Mouse (Mus musculus) CH12.LX (cell line): Measurements from ENCODE around the gene Zfp609. TPM values are rescaled to one million over a fixed set of nuclear protein-coding genes. Genes with fewer than 3 reads are reported as not detected.

Source experiments
- DNase-seq: peaks from one replicate; pipeline ENCODE4 v3.0.0-alpha.2; 2013; ENCODE audit errors: extremely low read depth
- H3K27ac ChIP-seq: 2 replicates; pipeline ENCODE4 v1.5.1; 2012; ENCODE audit warnings: low read depth, mild to moderate bottlenecking, control low read depth, moderate library complexity; ENCODE audit not compliant: insufficient read depth
- H3K27me3 ChIP-seq: replicated peaks from 2 replicates; pipeline ENCODE3; 2012; ENCODE audit warnings: inconsistent platforms
- H3K36me3 ChIP-seq, 2 experiments: replicated peaks in 1 of 2; 2 replicates each; pipeline versions ENCODE3 to v1.6.1; 2012; ENCODE audit warnings: inconsistent platforms in 1 of 2, low read length in 1 of 2, mild to moderate bottlenecking in 1 of 2, mixed read lengths in 1 of 2, moderate library complexity in 1 of 2; ENCODE audit not compliant: control insufficient read depth in 1 of 2, insufficient read depth in 1 of 2
- H3K4me1 ChIP-seq, 2 experiments: 2 replicates each; pipeline ENCODE4 v1.6.1; 2012; ENCODE audit warnings: inconsistent platforms in 1 of 2, moderate library complexity in 1 of 2; ENCODE audit not compliant: insufficient read depth in 2 of 2, control insufficient read depth in 1 of 2
- H3K4me2 ChIP-seq: 2 replicates; pipeline ENCODE4 v1.6.1; 2012; ENCODE audit warnings: low read depth, mild to moderate bottlenecking, control low read depth; ENCODE audit not compliant: poor library complexity, insufficient read depth, severe bottlenecking
- H3K4me3 ChIP-seq, 3 experiments: fragments of 150-350 bp in 1 of 3; sonication (generic) in 1 of 3; replicated peaks in 1 of 3; 2 replicates each; pipeline versions ENCODE3 to v1.5.1; 2011 to 2012; ENCODE audit warnings: low read depth in 2 of 3, low read length in 2 of 3, mild to moderate bottlenecking in 2 of 3, moderate library complexity in 2 of 3, control low read depth in 1 of 3, improper control_type of control experiment in 1 of 3, inconsistent platforms in 1 of 3, mixed read lengths in 1 of 3; ENCODE audit not compliant: poor library complexity in 1 of 3
- H3K79me2 ChIP-seq: replicated peaks from 2 replicates; pipeline ENCODE4 v1.6.1; 2012; ENCODE audit warnings: mild to moderate bottlenecking, moderate library complexity; ENCODE audit not compliant: control insufficient read depth, poor library complexity, insufficient read depth, severe bottlenecking; ENCODE audit errors: extremely low read depth
- H3K9ac ChIP-seq: 2 replicates; pipeline ENCODE4 v1.6.1; 2012; ENCODE audit warnings: low read depth, mild to moderate bottlenecking, control low read depth, moderate library complexity; ENCODE audit not compliant: insufficient read depth
- H3K9me3 ChIP-seq: replicated peaks from 2 replicates; pipeline ENCODE3; 2012; ENCODE audit warnings: low read length, inconsistent platforms, mixed read lengths
- BHLHE40 ChIP-seq: IDR thresholded peaks from 2 replicates; pipeline ENCODE4 v1.6.1; 2011; ENCODE audit warnings: mild to moderate bottlenecking, low read depth, low read length, improper control_type of control experiment
- CHD2 ChIP-seq: IDR thresholded peaks from 2 replicates; pipeline ENCODE4 v1.6.1; 2011; ENCODE audit warnings: low read length, improper control_type of control experiment
- EP300 ChIP-seq: IDR thresholded peaks from 2 replicates; pipeline ENCODE4 v1.6.1; 2011; ENCODE audit warnings: low read length, improper control_type of control experiment
- IRF4 ChIP-seq: IDR thresholded peaks from 2 replicates; pipeline ENCODE4 v1.6.1; 2014; ENCODE audit warnings: low read depth, mild to moderate bottlenecking, inconsistent platforms, low read length, improper control_type of control experiment
- MAZ ChIP-seq: IDR thresholded peaks from 2 replicates; pipeline ENCODE4 v1.6.1; 2012; ENCODE audit warnings: low read depth, mild to moderate bottlenecking, inconsistent platforms, low read length, improper control_type of control experiment, moderate library complexity
- MXI1 ChIP-seq: IDR thresholded peaks from 2 replicates; pipeline ENCODE4 v1.6.1; 2011; ENCODE audit warnings: mild to moderate bottlenecking, low read depth, low read length, improper control_type of control experiment
- MYC ChIP-seq: IDR thresholded peaks from 2 replicates; pipeline ENCODE4 v1.6.1; 2011; ENCODE audit warnings: low read depth, mild to moderate bottlenecking, improper control_type of control experiment, low read length
- NRF1 ChIP-seq: IDR thresholded peaks from 2 replicates; pipeline ENCODE4 v1.6.1; 2014; ENCODE audit warnings: low read depth, mild to moderate bottlenecking, inconsistent platforms, low read length, improper control_type of control experiment, moderate library complexity
- POLR2A ChIP-seq: IDR thresholded peaks from 2 replicates; pipeline ENCODE4 v1.6.1; 2011; ENCODE audit warnings: low read depth, mild to moderate bottlenecking, improper control_type of control experiment, low read length
- RAD21 ChIP-seq: IDR thresholded peaks from 2 replicates; pipeline ENCODE4 v1.6.1; 2011; ENCODE audit warnings: low read depth, mild to moderate bottlenecking, low read length, improper control_type of control experiment, moderate library complexity
- UBTF ChIP-seq: IDR thresholded peaks from 2 replicates; pipeline ENCODE4 v1.6.1; 2012; ENCODE audit warnings: low read depth, mild to moderate bottlenecking, inconsistent platforms, low read length, improper control_type of control experiment, moderate library complexity
- USF2 ChIP-seq: conservative IDR thresholded peaks from 2 replicates; pipeline ENCODE4 v1.6.1; 2011; ENCODE audit warnings: low read depth, low read length, improper control_type of control experiment
- ZC3H11A ChIP-seq: IDR thresholded peaks from 2 replicates; pipeline ENCODE4 v1.6.1; 2012; ENCODE audit warnings: low read depth, mild to moderate bottlenecking, inconsistent platforms, low read length, improper control_type of control experiment
- ZNF384 ChIP-seq: IDR thresholded peaks from 2 replicates; pipeline ENCODE4 v1.6.1; 2012; ENCODE audit warnings: low read depth, low read length, improper control_type of control experiment, inconsistent platforms
- dilution Hi-C: fragments of 300-500 bp; cut with MboI; formaldehyde crosslinking; loops from 2 replicates; pipeline ENCODE4 v1.14.3; 2020; ENCODE audit warnings: low sequenced_read_pairs; ENCODE audit not compliant: extremely low pct_unique_long_range_greater_than_20kb, extremely low pct_ligation_motif_present
- in situ Hi-C: fragments of 300-500 bp; cut with MboI; formaldehyde crosslinking; loops from 3 replicates; pipeline ENCODE4 v1.14.3; 2019; ENCODE audit warnings: low sequenced_read_pairs, low pct_ligation_motif_present, low pct_unique_long_range_greater_than_20kb, mixed read lengths
- polyA plus RNA-seq: library from polyadenylated mRNA; unstranded; fragments of >175 nt; gene quantifications from 2 replicates; pipeline ENCODE4 v1.2.1, GENCODE M21; 2012; ENCODE audit warnings: low read depth; ENCODE audit not compliant: insufficient read length
- total RNA-seq, 2 experiments: library from RNA; depleted of rRNA; stranded (reverse); fragments of 300-350 nt in 1 of 2; fragments of >200 nt in 1 of 2; gene quantifications; 2 replicates each; pipeline ENCODE4 v1.2.3; 2012 to 2014

Gene Zfp609
- total and polyA plus RNA-seq, 3 experiments = 1.2 to 15.4 (median 3.2) TPM

DNA sequence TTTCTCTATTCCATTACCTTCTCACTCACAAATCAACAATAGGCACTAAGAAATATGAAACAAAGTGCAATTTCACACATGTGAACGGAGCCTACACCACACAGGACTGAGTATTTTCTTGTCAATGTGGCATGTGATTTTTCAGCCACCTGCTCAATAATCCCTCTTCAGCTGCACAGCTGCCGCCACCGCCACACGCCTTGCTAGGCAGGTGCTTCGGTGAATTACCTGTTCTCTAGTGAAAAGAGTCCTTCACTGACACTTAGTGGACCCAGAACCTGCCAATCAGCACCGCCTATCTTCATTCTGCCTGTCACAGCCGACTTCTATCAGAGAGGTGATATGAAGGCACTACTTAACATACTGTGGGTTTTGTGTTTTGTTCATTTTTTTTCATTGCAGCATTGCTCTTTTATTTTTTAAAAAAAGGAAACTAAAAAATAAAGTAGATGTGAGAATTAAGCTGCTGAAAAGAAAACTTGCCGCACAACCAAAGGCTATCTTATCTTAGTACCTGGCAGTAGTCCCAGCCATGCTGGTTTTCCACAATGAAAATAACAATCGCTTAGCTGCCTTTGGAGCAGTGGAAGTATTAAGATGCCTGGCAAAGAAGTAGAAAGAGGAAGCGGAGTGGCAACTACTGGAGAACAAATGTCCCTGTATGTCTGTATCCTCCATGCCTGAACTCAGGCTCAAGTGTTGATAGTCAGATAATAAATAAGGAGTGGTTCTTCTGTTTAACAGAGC is 3.5 kb downstream of the Zfp609 start:
- dilution Hi-C loops (no loop called here), in situ Hi-C loops (no loop called here)
- no peak overlapping the region for H3K27ac ChIP-seq
- DNase-seq = no peak
- no peak overlapping the region for H3K4me2 ChIP-seq
- H3K9ac ChIP-seq = no peak overlapping the region
- no peak for TF ChIP-seq BHLHE40
- TF ChIP-seq IRF4 = no peak
- no peak for TF ChIP-seq NRF1
- no peak for TF ChIP-seq MYC
- no peak for TF ChIP-seq POLR2A
- TF ChIP-seq MXI1 = no peak
- TF ChIP-seq RAD21 = no peak
- no peak for TF ChIP-seq ZC3H11A
- no peak for TF ChIP-seq CHD2
- no peak for TF ChIP-seq USF2
- TF ChIP-seq EP300 = no peak
- H3K79me2 ChIP-seq = peaks cover 28% of the 10 kb centered on the region
- H3K4me3 ChIP-seq = no peak overlapping the region
- no peaks in the 10 kb centered on the region for H3K9me3 ChIP-seq
- H3K4me1 ChIP-seq = peaks cover 9 to 47% of the 10 kb centered on the region in 2 experiments
- no peaks in the 10 kb centered on the region for H3K36me3 ChIP-seq
- H3K27me3 ChIP-seq = no peaks in the 10 kb centered on the region

DNA sequence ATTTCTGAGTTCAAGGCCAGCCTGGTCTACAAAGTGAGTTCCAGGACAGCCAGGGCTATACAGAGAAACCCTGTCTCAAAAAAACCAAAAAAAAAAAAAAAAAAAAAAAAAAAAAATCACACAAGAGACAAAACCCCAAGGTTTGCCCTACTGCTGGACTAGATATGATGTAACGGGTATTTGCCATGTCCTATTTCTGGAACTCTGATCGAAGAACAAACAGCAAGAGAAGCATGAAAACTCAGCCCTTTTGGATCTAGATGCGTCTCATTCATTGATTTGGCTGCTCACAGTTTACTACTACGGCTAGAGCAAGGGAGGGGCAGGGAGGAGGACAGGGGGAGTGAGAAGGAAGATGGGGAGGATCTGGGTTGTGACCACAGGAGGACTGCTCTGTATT is 5.4 kb downstream of the Zfp609 start:
- TF ChIP-seq UBTF (no peak), ZNF384 (peak; percentile 58), MAZ (no peak)
- no peak for DNase-seq
- no peak overlapping the region for H3K4me3 ChIP-seq
- no peaks in the 10 kb centered on the region for H3K27me3 ChIP-seq
- peaks cover 9 to 41% of the 10 kb centered on the region in 2 experiments for H3K4me1 ChIP-seq
- in situ Hi-C loops (no loop called here), dilution Hi-C loops (no loop called here)
- H3K9me3 ChIP-seq = no peaks in the 10 kb centered on the region
- no peak overlapping the region for H3K4me2 ChIP-seq
- H3K36me3 ChIP-seq = peaks cover 0 to 5% of the 10 kb centered on the region in 2 experiments
- peaks cover 39% of the 10 kb centered on the region for H3K79me2 ChIP-seq
- no peak overlapping the region for H3K27ac ChIP-seq
- H3K9ac ChIP-seq = no peak overlapping the region

DNA sequence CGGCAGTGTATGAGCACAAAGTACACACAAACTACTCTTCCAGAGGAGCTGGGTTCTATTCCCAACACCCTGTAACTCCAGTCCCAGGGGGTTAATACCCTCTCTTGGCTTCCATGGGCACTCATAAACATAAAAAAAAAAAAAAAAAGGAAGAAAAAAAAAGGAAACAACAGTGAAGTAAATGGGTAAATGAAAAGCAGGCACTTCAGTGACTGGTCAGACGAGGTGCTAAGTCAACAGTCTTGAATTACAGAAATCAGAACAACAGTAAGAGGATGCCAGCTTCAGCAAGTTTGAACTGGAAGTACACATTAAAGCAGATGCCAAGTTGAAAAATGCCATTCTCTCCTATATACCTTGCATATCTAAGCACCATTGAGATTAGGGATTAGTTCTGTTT is 7.1 kb downstream of the Zfp609 start:
- H3K4me3 ChIP-seq = no peak overlapping the region
- TF ChIP-seq MXI1 = no peak
- TF ChIP-seq MAZ = no peak
- H3K9ac ChIP-seq = no peak overlapping the region
- H3K27ac ChIP-seq = no peak overlapping the region
- peaks cover 5 to 30% of the 10 kb centered on the region in 2 experiments for H3K4me1 ChIP-seq
- no peak overlapping the region for H3K4me2 ChIP-seq
- H3K36me3 ChIP-seq = peaks cover 0 to 13% of the 10 kb centered on the region in 2 experiments
- no peaks in the 10 kb centered on the region for H3K9me3 ChIP-seq
- H3K79me2 ChIP-seq = peaks cover 40% of the 10 kb centered on the region
- in situ Hi-C loops (no loop called here), dilution Hi-C loops (no loop called here)
- no peak for DNase-seq
- no peaks in the 10 kb centered on the region for H3K27me3 ChIP-seq
